Mouse (Mus musculus) CD4-positive helper T cell, adult 2 months (primary cell): ENCODE data around the gene Tnfsf4.

Source experiments
- DNase-seq: peaks from one replicate; pipeline ENCODE4 v3.0.0-alpha.2; 2012; ENCODE audit warnings: low read depth, missing footprints, low spot score

Tnfsf4 gene

DNA sequence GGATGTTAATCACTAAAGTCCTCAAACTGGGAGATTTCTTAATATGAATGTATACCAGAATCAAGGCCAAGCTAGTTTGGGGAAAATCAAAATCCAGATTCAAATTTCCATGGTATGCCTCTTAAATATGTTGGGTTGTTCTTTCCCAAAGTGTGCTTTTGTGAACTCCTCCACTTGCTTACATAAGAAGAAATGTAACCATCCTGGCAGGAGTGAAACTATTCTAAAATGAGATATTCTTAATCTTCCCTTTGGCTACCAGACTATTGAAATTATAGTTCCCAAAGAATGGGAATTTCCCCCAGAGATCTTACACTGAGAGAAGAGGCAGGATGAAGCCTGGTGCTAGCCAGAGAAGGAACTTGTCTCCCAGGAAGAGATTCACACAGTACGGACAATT, 57.0 kb downstream of the Tnfsf4 start:
- no peak for DNase-seq

DNA sequence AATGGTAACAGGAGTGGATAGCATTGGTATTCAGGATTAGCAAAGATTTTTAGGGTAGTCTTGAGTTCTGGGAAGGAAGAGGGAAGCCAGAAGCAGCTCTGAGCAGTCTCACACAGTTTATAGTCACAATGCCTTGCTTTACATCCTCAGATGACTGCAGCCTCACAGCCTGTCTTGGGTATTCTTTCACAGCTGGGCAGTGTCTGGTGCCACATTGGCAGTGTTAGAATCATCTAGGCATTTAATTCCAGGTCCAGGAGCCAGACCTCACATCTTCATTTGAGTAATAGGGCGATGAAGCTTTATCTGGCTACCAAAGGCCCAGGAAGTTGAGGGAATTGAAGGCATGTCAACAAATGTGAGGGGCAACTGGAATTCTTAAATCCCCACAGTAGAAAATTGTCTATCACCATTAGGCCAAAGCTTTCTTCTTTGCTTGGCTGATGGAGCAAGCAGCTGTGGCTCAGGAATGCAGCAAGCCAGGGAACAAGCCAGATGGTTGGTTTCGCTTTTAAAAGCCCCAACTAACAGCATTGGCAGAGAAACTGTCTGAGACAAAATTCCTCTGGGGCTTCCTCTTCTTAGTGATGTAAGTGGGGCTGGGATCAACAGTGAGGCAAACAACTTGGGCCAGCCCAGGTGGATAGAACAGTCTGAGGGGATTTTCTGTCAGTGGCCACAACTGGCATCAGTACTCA, 68.3 kb downstream of the Tnfsf4 start:
- DNase-seq: no peak
